Mouse (Mus musculus) E14TG2a.4 (cell line): ENCODE measurements around the gene Usp5.

Source experiments
- H3K27me3 ChIP-seq: 2 replicates; pipeline ENCODE4 v1.6.1; 2014; ENCODE audit warnings: low read length, control low read depth; ENCODE audit not compliant: insufficient read depth
- H3K36me3 ChIP-seq: 2 replicates; pipeline ENCODE4 v1.6.1; 2014; ENCODE audit warnings: low read length, control low read depth; ENCODE audit not compliant: insufficient read depth
- H3K4me1 ChIP-seq: replicated peaks from 2 replicates; pipeline ENCODE4 v1.6.1; 2014; ENCODE audit warnings: low read depth, low read length, control low read depth
- H3K4me3 ChIP-seq: replicated peaks from 2 replicates; pipeline ENCODE4 v1.5.1; 2014; ENCODE audit warnings: mild to moderate bottlenecking, low read length
- H3K9me3 ChIP-seq: 2 replicates; pipeline ENCODE4 v1.6.1; 2014; ENCODE audit warnings: low read length, control low read depth
- CTCF ChIP-seq: conservative IDR thresholded peaks from 2 replicates; pipeline ENCODE4 v1.5.1; 2014; ENCODE audit warnings: low read length
- NANOG ChIP-seq: IDR thresholded peaks from 2 replicates; pipeline ENCODE4 v1.6.1; 2014; ENCODE audit warnings: borderline replicate concordance, low read length, mixed read lengths
- POU5F1 ChIP-seq: IDR thresholded peaks from 2 replicates; pipeline ENCODE4 v1.6.1; 2014; ENCODE audit warnings: low read length, borderline replicate concordance

Gene Usp5

GRCm38 (mm10) chr6:124809775-124810538 is 19.3 kb downstream of the Usp5 start:
- Histone ChIP-seq H3K9me3 (no peaks in the 10 kb centered on the region), H3K27me3 (no peaks in the 10 kb centered on the region), H3K4me1 (peaks cover 78% of the 10 kb centered on the region), H3K4me3 (peak overlapping the region; percentile 83), H3K36me3 (peaks cover 43% of the 10 kb centered on the region)
- no peak for TF ChIP-seq POU5F1
- no peak for TF ChIP-seq NANOG

GRCm38 (mm10) chr6:124809052-124809774 is 20.1 kb downstream of the Usp5 start:
- Histone ChIP-seq H3K36me3 (peaks cover 42% of the 10 kb centered on the region), H3K4me3 (peak overlapping the region; percentile 83), H3K27me3 (no peaks in the 10 kb centered on the region), H3K9me3 (no peaks in the 10 kb centered on the region), H3K4me1 (peaks cover 78% of the 10 kb centered on the region)
- TF ChIP-seq NANOG = no peak
- TF ChIP-seq CTCF = peak; percentile 12; the same call in 1 of the 2 replicates

- peaks cover 42% of the 10 kb centered on the region for H3K36me3 ChIP-seq
- peaks cover 82% of the 10 kb centered on the region for H3K4me1 ChIP-seq
- no peaks in the 10 kb centered on the region for H3K9me3 ChIP-seq
- TF ChIP-seq CTCF (no peak), NANOG (no peak), POU5F1 (no peak)
- H3K4me3 ChIP-seq = peak within 1 kb of the TSS; percentile 83
- no peaks in the 10 kb centered on the region for H3K27me3 ChIP-seq
Measured at GRCm38 (mm10) chr6:124808358-124809012, 20.8 kb downstream of the Usp5 start, which contains the start of gene Spsb2. TSS of gene Spsb2 (plus strand) at chr6:124808661.

DNA sequence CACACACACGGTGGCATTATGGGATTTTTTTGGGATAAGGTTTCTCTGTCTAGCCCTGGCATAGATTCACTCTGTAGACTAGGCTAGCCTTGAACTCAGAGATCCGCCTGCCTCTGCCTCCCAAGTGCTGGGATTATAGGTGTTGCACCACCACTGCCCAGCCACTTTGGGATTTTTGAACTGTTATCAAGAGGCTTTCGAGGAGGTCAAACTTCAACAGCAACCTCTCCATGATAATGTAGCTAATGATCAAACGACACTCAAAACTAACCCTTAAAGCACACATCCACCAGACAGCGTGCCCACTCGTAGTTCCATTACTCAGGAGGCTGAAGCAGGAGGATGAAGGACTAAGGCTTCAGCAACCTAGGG is 21.3 kb downstream of the Usp5 start:
- Histone ChIP-seq H3K4me3 (0 out of 2 replicates have a peak overlapping the region, but pooled peaks have one; percentile 83), H3K27me3 (no peaks in the 10 kb centered on the region), H3K4me1 (peaks cover 86% of the 10 kb centered on the region), H3K36me3 (peaks cover 38% of the 10 kb centered on the region), H3K9me3 (no peaks in the 10 kb centered on the region)
- no peak for TF ChIP-seq NANOG
- TF ChIP-seq POU5F1 = no peak
- no peak for TF ChIP-seq CTCF

DNA sequence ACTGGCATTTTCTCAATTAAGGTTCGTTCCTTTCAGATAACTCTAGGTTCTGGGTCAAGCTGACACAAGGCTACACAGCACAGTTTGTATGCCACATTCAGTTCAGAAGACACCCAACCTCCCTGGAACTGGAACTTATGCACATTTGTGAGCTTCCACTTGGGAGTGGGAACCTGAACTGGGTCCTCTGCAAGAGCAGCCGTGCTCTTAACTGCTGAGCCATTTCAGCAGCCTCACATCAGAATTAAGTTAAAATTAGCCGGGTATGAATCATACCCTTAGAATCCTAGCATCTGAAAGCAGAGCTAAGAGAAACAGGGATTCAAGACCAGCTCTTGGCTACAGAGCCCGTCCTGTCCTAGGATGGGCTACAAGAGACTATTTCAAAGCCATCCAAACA is 21.9 kb downstream of the Usp5 start:
- H3K4me1 ChIP-seq = peaks cover 83% of the 10 kb centered on the region
- peaks cover 32% of the 10 kb centered on the region for H3K36me3 ChIP-seq
- no peak overlapping the region for H3K4me3 ChIP-seq
- H3K27me3 ChIP-seq = no peaks in the 10 kb centered on the region
- no peaks in the 10 kb centered on the region for H3K9me3 ChIP-seq
- TF ChIP-seq NANOG (no peak), CTCF (no peak), POU5F1 (no peak)

DNA sequence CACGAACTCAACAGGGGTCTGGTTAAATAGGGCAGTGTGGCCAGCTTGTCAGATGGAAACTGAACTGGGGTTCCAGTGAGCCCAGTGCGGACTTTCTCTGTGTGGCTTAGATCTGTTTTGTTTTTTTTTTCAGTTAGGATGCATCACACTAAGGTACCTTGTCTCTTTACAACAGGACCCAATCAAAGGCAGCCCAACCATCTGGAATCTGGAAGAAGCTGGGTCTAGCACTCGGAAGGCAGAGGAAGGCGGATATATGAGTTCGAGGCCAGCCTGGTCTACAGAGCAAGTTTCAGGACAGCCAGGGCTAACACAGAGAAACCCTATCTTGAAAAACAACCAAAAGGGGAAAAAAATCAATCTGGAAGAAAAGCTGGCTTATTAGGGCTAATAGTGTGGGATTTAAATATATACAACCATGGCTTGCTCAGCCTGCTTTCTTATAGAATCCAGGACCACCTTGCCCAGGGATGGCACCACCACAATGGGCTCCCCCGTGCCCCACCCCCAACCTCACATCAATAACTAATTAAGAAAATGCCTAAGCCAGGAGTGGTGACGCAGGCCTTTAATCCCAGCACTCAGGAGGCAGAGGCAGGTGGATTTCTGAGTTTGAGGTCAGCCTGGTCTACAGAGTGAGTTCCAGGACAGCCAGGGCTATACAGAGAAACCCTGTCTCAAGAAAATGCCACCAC is 22.7 kb downstream of the Usp5 start:
- Histone ChIP-seq H3K4me3 (peak overlapping the region; percentile 75), H3K36me3 (peaks cover 24% of the 10 kb centered on the region), H3K27me3 (no peaks in the 10 kb centered on the region), H3K4me1 (peaks cover 75% of the 10 kb centered on the region), H3K9me3 (no peaks in the 10 kb centered on the region)
- TF ChIP-seq CTCF (no peak), NANOG (no peak), POU5F1 (no peak)

- H3K4me1 ChIP-seq = peaks cover 66% of the 10 kb centered on the region
- H3K4me3 ChIP-seq = peak overlapping the region; percentile 75
- TF ChIP-seq POU5F1 (no peak), CTCF (peak; percentile 14; the same call in 1 of the 2 replicates)
- no peaks in the 10 kb centered on the region for H3K27me3 ChIP-seq
- peaks cover 15% of the 10 kb centered on the region for H3K36me3 ChIP-seq
- no peaks in the 10 kb centered on the region for H3K9me3 ChIP-seq
Measured at GRCm38 (mm10) chr6:124805341-124806321, 23.7 kb downstream of the Usp5 start.
